Mouse (Mus musculus): ENCODE results near the gene Ctcf. TPM values are rescaled to one million over a fixed set of nuclear protein-coding genes. Genes with fewer than 3 reads are reported as not detected.

Ctcf gene
- polyA plus RNA-seq, 1 experiment from 2014 or later = 152 TPM

DNA sequence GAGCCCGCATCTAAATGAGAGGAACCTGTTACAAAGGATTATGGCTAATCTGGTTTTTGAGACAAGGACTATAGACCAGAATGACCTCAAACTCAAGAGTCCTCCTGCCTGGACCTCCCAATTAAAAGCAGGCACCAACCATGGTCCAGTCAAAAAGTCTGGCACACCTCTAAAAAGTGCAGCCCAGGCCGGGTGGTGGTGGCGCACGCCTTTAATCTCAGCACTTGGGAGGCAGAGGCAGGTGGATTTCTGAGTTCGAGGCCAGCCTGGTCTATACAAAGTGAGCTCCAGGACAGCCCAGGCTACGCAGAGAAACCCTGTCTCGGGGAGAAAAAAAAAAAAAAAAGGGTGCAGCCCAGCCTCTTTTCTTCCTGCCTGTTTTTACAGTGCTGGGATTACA, 49.0 kb downstream of the Ctcf start:
- no peak for ATAC-seq (replicated peaks)
- no peaks in the 10 kb centered on the region for H3K27me3 ChIP-seq
- WGBS = 83% methylated on average over 7 of the region's 7 CpGs

GRCm38 (mm10) chr8:105685796-105686308, 49.5 kb downstream of the Ctcf start, which contains the start of gene Carmil2:
Gene Carmil2, plus strand, starts transcription at chr8:105686274.
- no peak for ATAC-seq (replicated peaks)
- no peak within 1 kb of the TSS for H3K9ac ChIP-seq (replicated peaks)
- H3K36me3 ChIP-seq = peaks cover 37% of the 10 kb centered on the region
- no peak within 1 kb of the TSS for H3K4me3 ChIP-seq
- H3K4me2 ChIP-seq (replicated peaks) = no peak within 1 kb of the TSS
- WGBS = 13% methylated on average over 25 of the region's 26 CpGs
- no peaks in the 10 kb centered on the region for H3K4me1 ChIP-seq
- no peaks in the 10 kb centered on the region for H3K27me3 ChIP-seq
- H3K27ac ChIP-seq (replicated peaks) = no peak within 1 kb of the TSS
- H3K9me3 ChIP-seq = no peaks in the 10 kb centered on the region

More for the DNA sequence above, 49.0 kb downstream of the Ctcf start:
- H3K4me1 ChIP-seq = no peaks in the 10 kb centered on the region
- peaks cover 42% of the 10 kb centered on the region for H3K36me3 ChIP-seq
- no peak overlapping the region for H3K4me3 ChIP-seq
- H3K27ac ChIP-seq (replicated peaks) = no peak overlapping the region
- H3K4me2 ChIP-seq (replicated peaks) = no peak overlapping the region
- no peaks in the 10 kb centered on the region for H3K9me3 ChIP-seq
- H3K9ac ChIP-seq (replicated peaks) = no peak overlapping the region

- ATAC-seq (replicated peaks) = no peak
- Histone ChIP-seq H3K9ac (replicated peaks) (no peak overlapping the region), H3K4me2 (replicated peaks) (no peak overlapping the region), H3K27me3 (no peaks in the 10 kb centered on the region), H3K27ac (replicated peaks) (no peak overlapping the region), H3K4me1 (no peaks in the 10 kb centered on the region), H3K4me3 (no peak overlapping the region), H3K9me3 (no peaks in the 10 kb centered on the region), H3K36me3 (peaks cover 30% of the 10 kb centered on the region)
- 66% methylated on average over 6 of the region's 6 CpGs for WGBS
Observed at GRCm38 (mm10) chr8:105686551-105686950, 50.2 kb downstream of the Ctcf start.

GRCm38 (mm10) chr8:105687512-105687911, 51.1 kb downstream of the Ctcf start:
- peaks cover 22% of the 10 kb centered on the region for H3K36me3 ChIP-seq
- WGBS = 60% methylated on average over 8 of the region's 8 CpGs
- no peaks in the 10 kb centered on the region for H3K27me3 ChIP-seq
- no peak overlapping the region for H3K27ac ChIP-seq (replicated peaks)
- H3K4me3 ChIP-seq = no peak overlapping the region
- H3K4me1 ChIP-seq = no peaks in the 10 kb centered on the region
- no peaks in the 10 kb centered on the region for H3K9me3 ChIP-seq
- no peak overlapping the region for H3K9ac ChIP-seq (replicated peaks)
- no peak overlapping the region for H3K4me2 ChIP-seq (replicated peaks)
- ATAC-seq (replicated peaks) = no peak

DNA sequence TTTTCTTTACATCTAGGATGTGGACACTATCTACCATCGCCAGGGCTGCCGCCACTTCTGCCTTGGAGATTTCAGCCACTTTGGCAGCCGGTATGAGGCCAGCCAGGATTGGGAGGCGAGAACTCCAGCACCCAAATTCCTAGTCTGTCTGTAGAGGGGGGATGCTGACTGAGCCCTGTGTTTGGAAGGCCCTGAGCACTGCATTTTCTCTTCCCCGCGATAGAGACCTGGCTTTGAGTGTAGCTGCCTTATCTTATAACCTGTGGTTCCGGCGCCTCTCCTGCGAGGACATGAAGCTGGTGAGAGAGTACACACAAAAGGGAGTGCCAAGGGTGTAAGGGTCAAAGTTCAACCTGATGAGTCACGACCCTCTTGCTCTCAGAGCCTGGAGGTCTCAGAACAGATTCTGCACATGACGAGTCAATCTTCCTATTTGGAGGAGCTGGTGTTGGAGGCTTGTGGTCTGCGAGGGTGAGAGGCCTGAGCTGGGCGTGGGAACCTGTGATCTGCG, 51.9 kb downstream of the Ctcf start:
- 80% methylated on average over 14 of the region's 14 CpGs for WGBS
- no peak overlapping the region for H3K4me3 ChIP-seq
- H3K27me3 ChIP-seq = no peaks in the 10 kb centered on the region
- H3K9me3 ChIP-seq = no peaks in the 10 kb centered on the region
- ATAC-seq (replicated peaks) = no peak
- no peak overlapping the region for H3K27ac ChIP-seq (replicated peaks)
- H3K36me3 ChIP-seq = peaks cover 14% of the 10 kb centered on the region
- no peaks in the 10 kb centered on the region for H3K4me1 ChIP-seq
- H3K9ac ChIP-seq (replicated peaks) = no peak overlapping the region
- no peak overlapping the region for H3K4me2 ChIP-seq (replicated peaks)

- Histone ChIP-seq H3K4me2 (replicated peaks) (no peak overlapping the region), H3K27ac (replicated peaks) (no peak overlapping the region), H3K9ac (replicated peaks) (no peak overlapping the region), H3K9me3 (no peaks in the 10 kb centered on the region), H3K4me1 (peaks cover 4% of the 10 kb centered on the region), H3K4me3 (no peak overlapping the region), H3K36me3 (peaks cover 2% of the 10 kb centered on the region; the same call in 1 of the 2 replicates), H3K27me3 (no peaks in the 10 kb centered on the region)
- no peak for ATAC-seq (replicated peaks)
- 62% methylated on average over 35 of the region's 35 CpGs for WGBS
Observed at GRCm38 (mm10) chr8:105689256-105689982, 53.1 kb downstream of the Ctcf start.

GRCm38 (mm10) chr8:105689983-105690360, 53.6 kb downstream of the Ctcf start:
- WGBS = 87% methylated on average over 9 of the region's 9 CpGs
- Histone ChIP-seq H3K36me3 (no peaks in the 10 kb centered on the region), H3K4me3 (no peak overlapping the region), H3K4me1 (peaks cover 10% of the 10 kb centered on the region), H3K27me3 (no peaks in the 10 kb centered on the region), H3K9me3 (no peaks in the 10 kb centered on the region), H3K27ac (replicated peaks) (no peak overlapping the region), H3K4me2 (replicated peaks) (no peak overlapping the region), H3K9ac (replicated peaks) (no peak overlapping the region)
- ATAC-seq (replicated peaks) = no peak

DNA sequence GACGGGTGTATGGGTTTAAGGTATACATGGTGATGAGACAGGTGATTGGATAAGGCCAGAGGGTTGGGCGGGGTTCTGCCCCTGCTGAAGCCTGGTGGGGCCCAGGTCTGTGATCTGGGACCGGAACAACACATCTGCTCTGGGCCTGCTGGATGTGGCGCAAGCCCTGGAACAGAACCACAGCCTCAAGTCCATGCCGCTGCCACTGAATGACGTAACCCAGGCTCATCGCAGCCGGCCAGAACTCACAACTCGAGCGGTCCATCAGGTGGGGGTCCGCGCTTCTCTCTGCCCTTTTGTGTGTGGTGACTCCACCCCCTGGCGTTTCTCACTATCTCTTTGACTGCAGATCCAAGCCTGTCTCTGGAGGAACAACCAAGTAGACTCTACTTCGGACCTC, 54.6 kb downstream of the Ctcf start:
- Histone ChIP-seq H3K4me2 (replicated peaks) (no peak overlapping the region), H3K4me3 (no peak overlapping the region), H3K4me1 (peaks cover 16% of the 10 kb centered on the region), H3K27ac (replicated peaks) (no peak overlapping the region), H3K9ac (replicated peaks) (no peak overlapping the region), H3K36me3 (0 out of 2 replicates have a peak, but pooled peaks cover under 1% of the 10 kb centered on the region), H3K27me3 (no peaks in the 10 kb centered on the region), H3K9me3 (no peaks in the 10 kb centered on the region)
- ATAC-seq (replicated peaks) = no peak
- 83% methylated on average over 14 of the region's 14 CpGs for WGBS

GRCm38 (mm10) chr8:105692449-105693182, 56.2 kb downstream of the Ctcf start:
- H3K27me3 ChIP-seq = no peaks in the 10 kb centered on the region
- no peak overlapping the region for H3K4me2 ChIP-seq (replicated peaks)
- H3K36me3 ChIP-seq = peaks cover 17% of the 10 kb centered on the region
- 94% methylated on average over 11 of the region's 11 CpGs for WGBS
- peaks cover 16% of the 10 kb centered on the region for H3K4me1 ChIP-seq
- H3K4me3 ChIP-seq = no peak overlapping the region
- ATAC-seq (replicated peaks) = no peak
- H3K9ac ChIP-seq (replicated peaks) = no peak overlapping the region
- H3K9me3 ChIP-seq = no peaks in the 10 kb centered on the region
- no peak overlapping the region for H3K27ac ChIP-seq (replicated peaks)

DNA sequence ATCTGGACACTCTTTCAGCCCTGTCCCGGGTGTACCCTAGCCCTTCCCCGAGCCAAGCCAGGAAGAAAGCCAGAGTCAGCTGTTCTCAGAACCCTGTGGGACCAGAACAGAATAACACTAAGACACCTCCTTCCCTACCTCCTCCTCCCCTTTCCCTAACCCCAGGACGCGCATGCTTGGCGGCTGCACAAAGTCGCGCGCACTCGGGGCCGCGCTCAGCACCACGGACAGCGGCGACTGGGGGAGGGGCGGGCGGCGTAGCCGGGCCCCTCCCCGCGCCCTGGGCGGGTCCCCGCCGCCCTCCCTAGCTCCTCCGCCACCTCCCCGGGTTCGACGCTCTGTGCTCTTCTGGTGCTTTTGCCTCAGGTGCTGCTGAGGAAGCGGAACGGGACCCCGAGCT, 57.3 kb downstream of the Ctcf start:
- H3K4me2 ChIP-seq (replicated peaks) = peak overlapping the region; percentile 61
- H3K4me1 ChIP-seq = peaks cover 16% of the 10 kb centered on the region
- ATAC-seq (replicated peaks) = peak; percentile 71

GRCm38 (mm10) chr8:105694051-105694799, 57.9 kb downstream of the Ctcf start:
- peak; percentile 42 for ATAC-seq (replicated peaks)
- Histone ChIP-seq H3K4me1 (peaks cover 16% of the 10 kb centered on the region), H3K36me3 (peaks cover 29% of the 10 kb centered on the region), H3K27ac (replicated peaks) (peak overlapping the region; percentile 75), H3K9ac (replicated peaks) (peak overlapping the region; percentile 64), H3K4me2 (replicated peaks) (peak overlapping the region; percentile 61), H3K4me3 (peak overlapping the region; percentile 56), H3K27me3 (no peaks in the 10 kb centered on the region), H3K9me3 (no peaks in the 10 kb centered on the region)
- 8% methylated on average over 40 of the region's 40 CpGs for WGBS

More for the DNA sequence above, 57.3 kb downstream of the Ctcf start:
- peak overlapping the region; percentile 64 for H3K9ac ChIP-seq (replicated peaks)
- 3% methylated on average over 24 of the region's 30 CpGs for WGBS
- H3K36me3 ChIP-seq = peaks cover 28% of the 10 kb centered on the region
- no peaks in the 10 kb centered on the region for H3K27me3 ChIP-seq
- H3K27ac ChIP-seq (replicated peaks) = peak overlapping the region; percentile 75
- peak overlapping the region; percentile 56 for H3K4me3 ChIP-seq
- H3K9me3 ChIP-seq = no peaks in the 10 kb centered on the region

Data from forebrain, embryonic 15.5 days (tissue).